Comparison of ENCODE assay signal across 14 mouse cellular contexts in genomic region chr6:128092621-128093020, GRCm38 (mm10). TPM values are rescaled to one million over a fixed set of nuclear protein-coding genes. Genes with fewer than 3 reads are reported as not detected.
DNase-seq lines count a peak whose midpoint lies in the region; ATAC-seq and TF ChIP-seq lines count a peak whose summit lies in the region.
"Had no signal": no experiment of that assay in that cellular context is flagged by ENCODE, and none has a peak within 500 bp of the region (broad histone marks: within the 10 kb centered on the region; RNA-seq: fewer than 3 reads in every experiment).

No protein-coding gene starts in this region.

- H3K4me3 ChIP-seq in kidney, embryonic 16.5 days (ENCODE audit: low read length), result no peak overlapping the region
- no peak overlapping the region for H3K4me3 ChIP-seq in kidney, postnatal 0 days (replicated peaks; ENCODE audit: low read depth, low read length)
- no peak overlapping the region for H3K4me3 ChIP-seq in thymus, adult 2 months (ENCODE audit: control insufficient read depth, insufficient read depth, low read length)
- H3K4me3 ChIP-seq: embryonic facial prominence, embryonic 15.5 days; intestine, embryonic 15.5 days had no signal

- no peaks in the 10 kb centered on the region for H3K27me3 ChIP-seq in kidney, embryonic 16.5 days (ENCODE audit: insufficient read depth, low read length)
- H3K27me3 ChIP-seq in kidney, postnatal 0 days (ENCODE audit: insufficient read depth, low read length), result no peaks in the 10 kb centered on the region
- H3K27me3 ChIP-seq in thymus, adult 2 months (ENCODE audit: control insufficient read depth, insufficient read depth, low read length), result no peaks in the 10 kb centered on the region
- H3K27me3 ChIP-seq: embryonic facial prominence, embryonic 15.5 days; intestine, embryonic 15.5 days had no signal

- peaks cover 38% of the 10 kb centered on the region for H3K4me1 ChIP-seq in kidney, embryonic 16.5 days (ENCODE audit: insufficient read depth, low read length)
- H3K4me1 ChIP-seq in kidney, postnatal 0 days (replicated peaks; ENCODE audit: insufficient read depth, low read length), result peaks cover 26% of the 10 kb centered on the region
- H3K4me1 ChIP-seq in thymus, adult 2 months (replicated peaks; ENCODE audit: control insufficient read depth, insufficient read depth, low read length), result no peaks in the 10 kb centered on the region

- no peak overlapping the region for H3K9ac ChIP-seq in kidney, embryonic 16.5 days (replicated peaks; ENCODE audit: low read length)
- no peak overlapping the region for H3K9ac ChIP-seq in kidney, postnatal 0 days (ENCODE audit: low read depth, low read length)
- H3K9ac ChIP-seq: embryonic facial prominence, embryonic 15.5 days; intestine, embryonic 15.5 days had no signal

- no peak overlapping the region for H3K27ac ChIP-seq in kidney, embryonic 16.5 days (ENCODE audit: low read length)
- 0 out of 2 replicates have a peak overlapping the region, but pooled peaks have one; percentile 11 for H3K27ac ChIP-seq in kidney, postnatal 0 days
- no peak overlapping the region for H3K27ac ChIP-seq in thymus, adult 2 months (ENCODE audit: control insufficient read depth, insufficient read depth, low read length)
- H3K27ac ChIP-seq: embryonic facial prominence, embryonic 15.5 days; intestine, embryonic 15.5 days had no signal

- no peak overlapping the region for H3K4me2 ChIP-seq in kidney, embryonic 16.5 days (replicated peaks; ENCODE audit: low read depth, low read length)
- no peak overlapping the region for H3K4me2 ChIP-seq in kidney, postnatal 0 days (ENCODE audit: low read length)
- H3K4me2 ChIP-seq: embryonic facial prominence, embryonic 15.5 days; intestine, embryonic 15.5 days had no signal

- H3K36me3 ChIP-seq in kidney, embryonic 16.5 days (ENCODE audit: insufficient read depth, low read length), result no peaks in the 10 kb centered on the region
- H3K36me3 ChIP-seq in kidney, postnatal 0 days (ENCODE audit: insufficient read depth, low read length), result no peaks in the 10 kb centered on the region
- no peaks in the 10 kb centered on the region for H3K36me3 ChIP-seq in thymus, adult 2 months (ENCODE audit: control insufficient read depth, insufficient read depth, low read length)
- H3K36me3 ChIP-seq: embryonic facial prominence, embryonic 15.5 days; G1E; intestine, embryonic 15.5 days had no signal

- H3K9me3 ChIP-seq in kidney, embryonic 16.5 days (ENCODE audit: low read length), result no peaks in the 10 kb centered on the region
- H3K9me3 ChIP-seq in kidney, postnatal 0 days (replicated peaks; ENCODE audit: low read length), result no peaks in the 10 kb centered on the region
- H3K9me3 ChIP-seq: embryonic facial prominence, embryonic 15.5 days; intestine, embryonic 15.5 days had no signal

- ATAC-seq in kidney, embryonic 16.5 days (ENCODE audit: low FRiP score, low TSS enrichment), result no peak
- no peak for ATAC-seq in kidney, postnatal 0 days (replicated peaks; ENCODE audit: low FRiP score, low read depth)
- no peak for ATAC-seq in erythroid progenitor cell, adult 5-6 weeks (replicated peaks; ENCODE audit: low FRiP score, poor library complexity, severe bottlenecking)
- ATAC-seq: forebrain, embryonic 16.5 days; intestine, embryonic 15.5 days had no signal

- TF ChIP-seq POLR2A in thymus, adult 2 months (IDR thresholded peaks at IDR 0.05; ENCODE audit: control insufficient read depth, extremely low read depth, insufficient read depth, low read length, poor library complexity), result no peak

- DNase-seq in adrenal gland, adult 2 months, result peak; percentile 51
- DNase-seq in adrenal gland, postnatal 4 days (ENCODE audit: low spot score in 2 of 2), result no peak
- DNase-seq in kidney, adult 9 months, result peak; percentile 76
- DNase-seq in heart, adult 9 months (ENCODE audit: low spot score in 2 of 2), result peak; percentile 65 to 67
- DNase-seq in kidney, postnatal 0 days (ENCODE audit: low spot score), result no peak
- DNase-seq in thymus, adult 2 months, result no peak
- DNase-seq: liver; spleen, adult 18-20 months had no signal

- WGBS in kidney, embryonic 16.5 days, result 84% methylated on average over 5 of the region's 5 CpGs
- WGBS in kidney, postnatal 0 days, result 75% methylated on average over 5 of the region's 5 CpGs
- WGBS in thymus, adult 2 months, result 95% methylated on average over 5 of the region's 5 CpGs

- TF ChIP-seq CTCF in kidney, postnatal 0 days (IDR thresholded peaks at IDR 0.05; ENCODE audit: low read depth), result no peak
- no peak for TF ChIP-seq CTCF in thymus, adult 2 months (IDR thresholded peaks at IDR 0.05; ENCODE audit: borderline replicate concordance, control insufficient read depth, extremely low read depth, insufficient read depth, low read length, poor library complexity)

RNA-seq across cellular contexts. Expression of gene Tspan9, which starts 50.8 kb away (rescaled TPM):
- total RNA-seq in adrenal gland, adult 2 months (2021), result 10 to 100 TPM; 47.8 to 66.5 TPM
- 38.7 and 44.7 TPM in 2 replicates for polyA plus RNA-seq in adrenal gland, adult 2 months (2012; rRNA removed)
- total RNA-seq in adrenal gland, postnatal 4 days (2021), result 10 to 100 TPM; 80.4 to 83.3 TPM
- polyA plus RNA-seq in kidney, embryonic 16.5 days (2015; fragmentation: Nextera tagmentation; extraction: Ambion mirVana), result 140 and 147 TPM in 2 replicates
- 102 and 131 TPM in 2 replicates for polyA plus RNA-seq in kidney, postnatal 0 days (2015; fragmentation: Nextera tagmentation; extraction: Ambion mirVana)
- polyA plus RNA-seq in thymus, adult 2 months (2012; rRNA removed), result 33.3 and 36.7 TPM in 2 replicates
- total RNA-seq in erythroid progenitor cell, adult 5-6 weeks (2015; ENCODE audit: low replicate concordance), result not detected in 2 replicates
- total RNA-seq in erythroid progenitor cell, adult 5-6 weeks (2017; ENCODE audit: low replicate concordance), result 0.39 TPM in 1 of 2 replicates, not detected in the other
- polyA plus RNA-seq: G1E had no signal

Comparison
In these comparisons a context has a peak if more than half of its experiments do, and no peak if none do; other contexts are left out.
1. DNase-seq: peak in adrenal gland, adult 2 months (single experiment), kidney, adult 9 months (single experiment) and heart, adult 9 months (2 of 2); none in adrenal gland, postnatal 4 days (0 of 2), kidney, postnatal 0 days (single experiment) and thymus, adult 2 months (single experiment).